In genomic region chr5:144964872-144965638, GRCm38 (mm10) we compare ENCODE assay signal across 8 mouse cellular contexts. TPM values are rescaled to one million over a fixed set of nuclear protein-coding genes. Genes with fewer than 3 reads are reported as not detected.
A peak's percentile ranks its signal among the peaks of the same experiment; 100 is the strongest.
DNase-seq lines count a peak whose midpoint lies in the region; ATAC-seq and TF ChIP-seq lines count a peak whose summit lies in the region.

No protein-coding gene starts in this region.

- peak overlapping the region; percentile 99 for H3K27ac ChIP-seq in lung, postnatal 0 days (ENCODE audit: low read length)

- H3K9me3 ChIP-seq in lung, postnatal 0 days (ENCODE audit: low read length): no peaks in the 10 kb centered on the region

- no peaks in the 10 kb centered on the region for H3K27me3 ChIP-seq in lung, postnatal 0 days (replicated peaks; ENCODE audit: insufficient read depth, low read length)

- peak; percentile 92 for DNase-seq in Muller cell, postnatal 12 days (ENCODE audit: inconsistent ontology term)
- DNase-seq in cerebellum, adult 8-10 months: peak; percentile 76
- peak; percentile 93 for DNase-seq in forelimb bud, embryonic 11.5 days (ENCODE audit: low read depth, low spot score)
- DNase-seq in layer of hippocampus, postnatal 10 days (ENCODE audit: low spot score in 2 of 2): peak; percentile 85 to 86
- DNase-seq in lung, postnatal 0 days (ENCODE audit: low spot score): peak; percentile 95
- DNase-seq in ovary, postnatal 14 days (ENCODE audit: low spot score): peak; percentile 84
- peak; percentile 93 for DNase-seq in thymus, postnatal 10 days (ENCODE audit: low spot score in 2 of 2)

- peak overlapping the region; percentile 97 for H3K4me3 ChIP-seq in lung, postnatal 0 days (ENCODE audit: low read depth, low read length)

- peak overlapping the region; percentile 66 for H3K4me2 ChIP-seq in lung, postnatal 0 days (replicated peaks; ENCODE audit: low read depth, low read length)

- peak; percentile 70 to 80 for ATAC-seq in hematopoietic stem cell, adult 5-6 weeks (replicated peaks in 1 of 2; ENCODE audit: insufficient read depth in 1 of 2, low FRiP score in 2 of 2, low TSS enrichment in 1 of 2, low read depth in 1 of 2, poor library complexity in 2 of 2, severe bottlenecking in 2 of 2)
- peak; percentile 83 for ATAC-seq in lung, postnatal 0 days

- H3K4me1 ChIP-seq in lung, postnatal 0 days (ENCODE audit: insufficient read depth, low read depth, low read length): peaks cover 5% of the 10 kb centered on the region

- no peak for TF ChIP-seq CTCF in lung, postnatal 0 days (IDR thresholded peaks at IDR 0.05)

- no peak for TF ChIP-seq EP300 in lung, postnatal 0 days (IDR thresholded peaks at IDR 0.05)

- H3K36me3 ChIP-seq in lung, postnatal 0 days (ENCODE audit: insufficient read depth, low read length): no peaks in the 10 kb centered on the region

- H3K9ac ChIP-seq in lung, postnatal 0 days (replicated peaks; ENCODE audit: low read depth): peak overlapping the region; percentile 84

- 5% methylated on average over 4 of the region's 56 CpGs for WGBS in lung, postnatal 0 days

RNA-seq across cellular contexts. Expression of gene Smurf1, which starts 0.6 kb away (rescaled TPM):
- total RNA-seq in hematopoietic stem cell, adult 5-6 weeks (2017): 7.9 and 10.4 TPM in 2 replicates
- 10 to 100 TPM; 41.9 to 42.3 TPM for total RNA-seq in layer of hippocampus, postnatal 10 days (2021)
- polyA plus RNA-seq in lung, postnatal 0 days (2015; fragmentation: Nextera tagmentation; extraction: Ambion mirVana): 12.5 and 13.2 TPM in 2 replicates

Comparison
In these comparisons a context has a peak if more than half of its experiments do, and no peak if none do; other contexts are left out.
1. Peak in every context shown above with its lines: DNase-seq, ATAC-seq, H3K4me3 ChIP-seq and H3K27ac ChIP-seq.